In the genomic region with DNA sequence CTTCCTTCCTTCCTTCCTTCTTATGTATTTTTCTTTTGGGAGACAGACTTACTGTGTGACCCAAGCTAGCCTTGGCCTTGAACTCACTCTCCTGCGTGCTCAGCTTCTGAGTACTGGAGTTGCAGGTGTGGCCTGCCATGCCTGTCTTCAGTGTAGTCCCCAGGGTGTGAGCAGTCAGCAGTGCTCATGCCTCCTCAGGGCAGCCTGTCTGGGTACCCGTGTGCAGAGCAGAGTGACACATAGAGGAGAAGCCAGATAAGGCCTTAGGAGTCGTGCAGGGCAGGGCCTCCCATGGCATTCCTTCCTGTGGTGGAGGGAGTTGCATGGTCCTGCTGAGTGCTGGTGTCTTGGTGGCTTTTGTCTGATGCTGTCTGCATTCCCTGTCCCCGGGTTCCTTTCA, we compare ENCODE assay signal across 19 mouse cellular contexts.
"Had no signal": no experiment of that assay in that cellular context is flagged by ENCODE, and none has a peak within 500 bp of the region (broad histone marks: within the 10 kb centered on the region; RNA-seq: fewer than 3 reads in every experiment).

No protein-coding gene starts in this region.

- DNase-seq: kidney, adult 11 months; kidney, adult 9 months; kidney, postnatal 14 days; kidney, postnatal 4 days; lung, adult 18-20 months; lung, postnatal 10 days; lung, postnatal 36 days; right cerebral cortex, postnatal 25 days; spleen, adult 18-20 months; thymus, adult 18-20 months; thymus, postnatal 36 days had no signal

- H3K9me3 ChIP-seq: intestine, embryonic 15.5 days; lung, embryonic 15.5 days; midbrain, embryonic 12.5 days; midbrain, embryonic 15.5 days; neural tube, embryonic 12.5 days; neural tube, embryonic 15.5 days; stomach, embryonic 15.5 days had no signal

- ATAC-seq: intestine, embryonic 15.5 days; midbrain, embryonic 15.5 days had no signal

- H3K4me2 ChIP-seq: intestine, embryonic 15.5 days; lung, embryonic 15.5 days; midbrain, embryonic 12.5 days; midbrain, embryonic 15.5 days; neural tube, embryonic 12.5 days; neural tube, embryonic 15.5 days; stomach, embryonic 15.5 days had no signal

- H3K27me3 ChIP-seq: intestine, embryonic 15.5 days; lung, embryonic 15.5 days; midbrain, embryonic 12.5 days; midbrain, embryonic 15.5 days; neural tube, embryonic 12.5 days; neural tube, embryonic 15.5 days; stomach, embryonic 15.5 days had no signal

- H3K4me1 ChIP-seq: intestine, embryonic 15.5 days; lung, embryonic 15.5 days; midbrain, embryonic 12.5 days; midbrain, embryonic 15.5 days; neural tube, embryonic 12.5 days; neural tube, embryonic 15.5 days; stomach, embryonic 15.5 days had no signal

- H3K27ac ChIP-seq: intestine, embryonic 15.5 days; liver, embryonic 14.5 days; lung, embryonic 15.5 days; midbrain, embryonic 12.5 days; midbrain, embryonic 15.5 days; neural tube, embryonic 12.5 days; neural tube, embryonic 15.5 days; stomach, embryonic 15.5 days had no signal

- H3K4me3 ChIP-seq: intestine, embryonic 15.5 days; lung, embryonic 15.5 days; midbrain, embryonic 12.5 days; midbrain, embryonic 15.5 days; neural tube, embryonic 12.5 days; neural tube, embryonic 15.5 days; stomach, embryonic 15.5 days had no signal

- H3K9ac ChIP-seq: intestine, embryonic 15.5 days; liver, embryonic 14.5 days; lung, embryonic 15.5 days; midbrain, embryonic 12.5 days; midbrain, embryonic 15.5 days; neural tube, embryonic 12.5 days; neural tube, embryonic 15.5 days; stomach, embryonic 15.5 days had no signal
